Mouse (Mus musculus): ENCODE data around the gene H2-M5. TPM values are rescaled to one million over a fixed set of nuclear protein-coding genes. Genes with fewer than 3 reads are reported as not detected.
"Not testable (repeated sequence)": the region's sequence is repeated elsewhere in the genome, so short reads cannot be mapped to it uniquely, and the experiment has no call there.

Gene H2-M5
- total RNA-seq, 4 experiments from 2014 or later, result 0.44 to 1.6 (median 0.97) TPM

DNA sequence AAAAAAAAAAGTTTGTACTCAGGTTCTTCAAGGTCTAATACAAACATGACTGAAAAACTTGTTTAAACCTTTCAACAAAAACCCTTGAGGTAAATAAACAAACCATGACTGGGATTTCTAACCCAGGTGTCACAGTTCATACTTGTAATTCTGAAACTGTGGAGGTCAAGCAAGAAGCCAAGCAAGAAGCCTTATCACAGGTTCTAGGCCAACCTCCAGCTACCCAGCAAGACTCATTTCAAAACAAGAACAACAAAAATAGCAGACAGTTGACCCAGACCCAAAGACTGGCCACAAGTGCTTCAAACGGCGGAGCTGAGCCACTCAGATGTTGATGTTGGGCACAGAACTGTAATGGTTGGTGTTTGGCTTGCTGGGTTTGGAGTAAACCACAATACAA lies 5.2 kb upstream of the H2-M5 start:
- DNase-seq (ENCODE audit: low spot score in 2 of 2), result no peak

DNA sequence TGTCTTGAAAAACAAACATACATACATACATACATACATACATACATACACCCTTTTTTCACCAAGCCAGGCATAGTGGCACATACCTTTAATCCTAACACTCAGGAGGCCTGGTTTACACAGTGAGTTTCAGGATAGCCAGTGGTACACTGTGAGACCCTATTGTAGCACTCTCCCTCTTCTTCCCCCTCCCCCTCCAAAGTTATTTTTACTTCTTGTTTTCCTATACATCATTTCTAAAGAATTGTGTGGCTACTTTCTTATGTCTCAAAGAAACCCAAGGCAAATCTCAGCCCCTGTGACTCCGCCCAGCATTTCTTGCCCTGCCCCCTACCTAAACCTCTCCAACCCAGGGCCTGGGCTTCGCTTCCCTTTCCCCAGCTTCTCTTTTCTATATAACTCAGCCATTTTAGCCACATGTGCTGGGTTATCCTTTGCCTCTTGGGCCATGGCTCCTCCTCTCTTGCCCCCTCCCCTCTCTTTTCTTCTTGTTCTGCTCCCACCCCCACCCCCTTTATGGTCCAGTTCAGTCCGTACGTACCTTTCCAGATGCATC lies 4.5 kb upstream of the H2-M5 start:
- no peak for DNase-seq (ENCODE audit: low spot score in 2 of 2)

DNA sequence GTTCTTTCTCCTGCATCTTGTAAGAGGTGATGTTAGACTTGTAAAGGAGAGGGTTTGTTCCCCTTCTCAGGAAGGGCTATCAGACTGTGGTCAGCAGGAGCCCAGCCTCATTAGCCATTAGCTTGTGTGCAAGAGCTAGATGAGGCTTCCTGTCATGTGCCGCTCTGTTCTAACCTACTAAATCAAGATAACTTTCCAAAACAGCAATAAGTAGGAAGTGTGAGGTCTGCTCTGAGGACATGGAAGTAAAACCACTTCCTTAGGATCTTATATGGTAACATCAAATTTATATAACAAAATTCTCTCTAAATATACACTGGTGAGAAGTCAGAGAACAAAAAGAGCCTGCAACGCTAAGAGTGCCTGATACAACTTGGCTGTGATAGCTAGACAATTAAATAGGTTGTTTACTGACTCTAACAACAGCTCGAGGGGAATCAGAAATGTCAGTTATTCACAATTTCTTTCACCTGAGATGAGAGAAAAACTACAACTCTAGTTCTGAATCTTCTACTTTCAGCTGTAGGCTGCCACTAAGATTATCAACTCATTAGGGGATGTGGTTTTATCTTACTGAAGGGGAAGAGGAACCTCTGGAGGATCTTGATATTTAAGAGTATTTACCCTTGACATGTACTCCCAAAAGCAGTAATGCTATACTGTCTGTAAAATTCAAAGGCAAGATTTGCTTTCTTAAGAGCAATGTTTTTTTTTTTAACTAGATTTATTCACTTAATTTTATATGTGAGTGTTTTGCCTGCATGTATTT lies 3.2 kb upstream of the H2-M5 start:
- no peak for DNase-seq (ENCODE audit: low spot score in 2 of 2)

DNA sequence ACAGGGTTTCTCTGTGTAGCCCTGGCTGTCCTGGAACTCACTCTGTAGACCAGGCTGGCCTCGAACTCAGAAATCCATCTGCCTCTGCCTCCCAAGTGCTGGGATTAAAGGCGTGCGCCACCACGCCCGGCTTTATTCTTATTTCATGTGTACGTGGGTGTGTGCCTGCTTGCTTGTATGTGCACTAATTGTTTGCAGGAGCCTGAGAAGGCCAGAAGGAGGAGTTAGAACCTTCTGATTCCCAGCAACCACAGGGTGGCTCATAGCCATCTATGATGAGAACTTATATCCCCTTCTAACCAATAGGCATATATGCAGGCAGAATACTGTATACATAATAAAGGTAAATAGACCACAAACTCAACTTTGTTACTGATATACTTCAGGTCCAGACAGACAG lies 1.3 kb upstream of the H2-M5 start:
- not testable (repeated sequence) for DNase-seq (ENCODE audit: low spot score in 2 of 2)

DNA sequence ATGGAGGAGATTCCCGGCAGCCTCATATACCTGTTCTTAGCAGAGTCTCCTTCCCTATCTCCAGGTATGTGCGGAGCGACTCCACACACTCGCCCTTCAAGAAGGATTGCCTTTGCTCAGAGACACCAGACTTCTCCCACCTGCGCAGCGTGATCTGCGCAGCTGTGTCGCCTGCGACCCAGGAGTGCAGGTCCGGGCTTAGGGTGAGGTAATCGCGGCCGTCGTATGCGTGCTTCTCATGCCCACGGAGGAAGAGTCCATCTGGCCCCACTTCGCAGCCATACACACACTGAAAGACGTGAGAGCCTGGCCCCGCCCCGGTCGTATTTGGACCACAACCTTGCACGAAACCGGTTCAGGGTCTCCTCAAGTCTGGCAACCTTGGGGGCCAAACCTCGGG lies 862 bp downstream of the H2-M5 start:
- no peak for DNase-seq (ENCODE audit: low spot score in 2 of 2)

DNA sequence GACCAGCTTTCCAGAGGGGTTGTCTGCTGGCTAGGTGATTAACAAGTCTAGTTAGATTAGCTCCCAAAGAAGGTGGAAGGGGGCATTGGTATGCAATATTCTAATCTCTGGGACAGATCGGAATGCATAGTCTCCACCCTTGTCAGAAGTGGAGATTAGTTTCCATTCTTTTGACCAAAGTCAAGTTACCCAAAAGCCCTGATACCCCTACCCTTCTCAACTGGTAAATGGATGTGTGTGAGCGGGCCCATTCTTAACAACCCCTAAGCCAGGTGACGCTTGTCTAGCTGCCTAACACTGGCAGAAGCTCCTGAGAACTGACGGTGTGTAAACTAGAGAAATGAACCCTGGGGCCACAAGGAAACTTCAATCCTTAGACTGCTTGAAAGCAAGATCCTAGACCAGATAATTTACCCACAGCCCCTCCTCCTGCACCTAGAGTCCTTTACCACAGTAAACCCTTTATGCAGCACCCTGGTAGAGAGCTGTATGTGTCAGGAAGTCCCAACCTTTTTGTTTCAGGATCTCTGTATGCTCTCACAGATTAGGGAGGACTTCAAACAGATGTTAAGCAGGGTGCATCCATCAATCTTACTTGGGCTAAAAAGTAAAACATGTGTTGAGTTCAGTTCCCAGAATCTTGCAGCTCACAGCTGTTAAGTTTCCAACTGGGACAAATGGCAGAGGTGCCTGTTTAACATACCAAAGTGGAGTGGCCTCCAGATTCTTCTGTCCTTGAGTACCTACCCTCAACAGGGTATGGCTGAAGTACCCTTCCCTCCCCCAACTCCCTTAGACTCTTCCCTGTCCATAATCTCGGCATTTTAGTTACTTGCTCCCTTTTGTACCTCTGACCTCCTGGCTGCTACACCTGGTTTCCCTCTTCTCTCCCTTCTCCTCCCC lies 6.8 kb downstream of the H2-M5 start:
- no peak for DNase-seq (ENCODE audit: low spot score in 2 of 2)

DNA sequence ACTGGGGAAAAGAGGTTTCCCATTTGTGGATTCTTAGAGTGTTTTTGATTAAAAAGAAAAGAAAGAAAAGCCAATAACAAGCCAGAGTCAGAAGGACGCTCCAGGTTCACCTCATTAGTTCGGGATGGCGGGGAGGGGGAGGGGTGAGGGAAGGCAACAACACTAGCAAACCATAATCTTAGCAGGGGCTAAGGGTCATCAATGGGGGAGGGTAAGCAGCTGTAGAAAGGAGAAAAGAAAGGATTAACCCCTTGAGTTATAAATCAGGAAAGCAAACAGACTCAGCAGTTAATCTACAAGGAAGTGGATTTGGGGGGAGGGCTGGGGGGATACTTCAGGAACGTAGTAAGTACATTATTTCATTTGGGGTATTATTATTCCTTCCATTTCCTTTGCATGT lies 7.5 kb downstream of the H2-M5 start:
- DNase-seq (ENCODE audit: low spot score in 2 of 2), result no peak

DNA sequence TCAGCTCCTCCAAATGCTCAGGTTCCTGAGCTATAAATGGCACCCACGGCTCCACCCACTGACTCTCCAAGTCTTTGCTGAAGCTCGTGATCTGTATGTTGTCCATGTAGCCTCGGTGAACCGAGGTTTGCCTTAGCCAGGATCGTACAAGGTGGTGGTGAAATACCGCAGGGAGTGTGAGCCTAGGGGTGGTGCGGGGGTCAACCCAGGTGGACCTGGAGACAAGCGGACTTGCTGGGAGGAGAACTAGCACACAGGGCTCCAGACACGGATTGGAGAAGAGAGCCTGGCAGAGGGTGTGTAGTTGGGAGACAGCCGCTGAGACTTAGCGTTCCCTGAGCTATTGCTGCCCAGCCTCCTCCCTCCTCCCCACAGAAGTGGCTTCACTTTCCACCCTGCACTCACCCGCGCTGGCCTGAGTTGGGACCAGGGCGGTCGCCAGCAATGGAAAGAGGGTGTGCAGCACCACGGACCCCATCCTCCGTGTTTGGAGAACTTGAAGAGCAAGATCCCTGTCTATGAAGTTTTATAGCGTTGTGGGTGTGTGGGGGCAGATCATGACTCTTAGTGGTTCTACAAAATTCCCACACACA lies 8.0 kb downstream of the H2-M5 start, which contains the start of gene 2410137M14Rik:
2410137M14Rik (minus strand) TSS at position 17 of the 593 bp plus-strand sequence.
- DNase-seq (ENCODE audit: low spot score in 2 of 2), result peak; percentile 27 to 37

DNA sequence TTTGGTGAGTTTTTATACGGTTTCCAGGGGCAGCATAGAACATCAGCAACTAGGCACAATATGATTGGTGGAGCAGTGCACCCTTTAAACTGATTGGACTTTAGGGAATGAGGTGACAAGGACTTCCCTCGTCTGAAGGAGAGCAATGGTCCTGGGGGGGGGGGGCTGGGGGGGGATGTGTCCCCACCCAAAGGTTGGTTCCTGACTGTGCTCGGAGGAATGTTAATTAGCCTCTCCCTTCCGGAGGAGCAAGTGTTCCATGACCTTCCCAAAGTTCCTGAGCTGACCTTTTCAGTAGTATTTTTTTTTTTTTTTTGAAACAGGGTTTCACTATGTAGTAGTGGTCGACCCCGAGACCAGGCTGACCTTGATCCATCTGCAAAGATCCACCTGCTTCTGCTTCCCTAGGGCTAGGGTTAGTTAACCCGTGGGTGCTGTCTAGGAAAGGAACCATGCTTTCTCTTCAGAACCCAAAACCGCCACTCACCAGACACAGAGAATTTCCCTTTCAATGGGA lies 16.0 kb downstream of the H2-M5 start:
- no peak for DNase-seq (ENCODE audit: low spot score in 2 of 2)

DNA sequence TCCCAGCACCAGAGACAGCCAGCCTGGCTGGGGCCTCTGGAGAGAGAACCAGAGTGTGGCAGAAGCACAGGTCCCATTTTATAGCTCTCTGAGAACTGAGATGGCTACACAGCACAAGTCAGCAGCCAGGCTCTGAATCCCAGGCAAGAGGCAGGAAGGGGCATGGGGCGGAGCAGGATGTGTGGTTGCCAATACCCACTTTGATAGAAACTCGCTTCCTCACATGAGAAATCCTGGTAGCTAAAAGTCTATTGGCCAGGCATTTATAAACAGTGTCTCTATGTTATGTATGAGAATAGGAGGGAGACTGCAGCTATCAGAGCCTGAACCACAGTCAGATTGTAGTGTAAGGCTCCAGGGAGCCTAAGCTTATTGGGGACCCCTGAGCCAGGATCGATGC lies 16.5 kb downstream of the H2-M5 start:
- no peak for DNase-seq (ENCODE audit: low spot score in 2 of 2)

DNA sequence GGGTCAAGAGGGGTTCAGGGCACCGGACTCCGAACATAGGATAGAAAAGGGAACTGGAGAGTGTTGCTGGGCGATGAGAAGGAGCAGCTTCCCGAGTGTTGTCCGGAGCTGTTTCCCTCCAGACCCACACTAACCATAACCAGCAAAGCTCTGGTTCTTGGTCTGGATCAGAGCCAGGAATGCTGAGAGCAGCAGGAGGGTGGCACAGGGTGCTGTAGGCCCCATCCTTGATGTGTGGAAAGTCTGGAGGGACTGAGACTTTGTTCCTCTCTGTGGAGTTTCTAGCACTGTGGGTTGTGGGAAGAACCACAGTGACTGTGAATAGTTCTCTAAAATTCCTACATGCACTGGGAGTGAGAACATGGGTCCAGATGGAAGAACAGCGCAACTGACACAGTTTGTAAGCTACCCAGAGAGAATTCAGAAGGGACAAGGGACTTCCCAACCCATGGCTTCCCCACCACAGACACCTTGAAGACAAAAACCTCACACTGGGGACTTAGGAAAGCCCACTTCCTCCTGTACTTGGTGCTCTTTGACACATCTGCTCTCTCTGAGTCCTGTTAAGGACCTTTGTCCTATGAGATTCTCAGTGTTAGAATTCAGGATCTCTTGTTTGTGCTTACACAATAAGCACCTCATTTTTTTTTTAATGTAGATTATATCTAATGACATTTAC lies 18.0 kb downstream of the H2-M5 start:
- DNase-seq (ENCODE audit: low spot score in 2 of 2), result no peak

DNA sequence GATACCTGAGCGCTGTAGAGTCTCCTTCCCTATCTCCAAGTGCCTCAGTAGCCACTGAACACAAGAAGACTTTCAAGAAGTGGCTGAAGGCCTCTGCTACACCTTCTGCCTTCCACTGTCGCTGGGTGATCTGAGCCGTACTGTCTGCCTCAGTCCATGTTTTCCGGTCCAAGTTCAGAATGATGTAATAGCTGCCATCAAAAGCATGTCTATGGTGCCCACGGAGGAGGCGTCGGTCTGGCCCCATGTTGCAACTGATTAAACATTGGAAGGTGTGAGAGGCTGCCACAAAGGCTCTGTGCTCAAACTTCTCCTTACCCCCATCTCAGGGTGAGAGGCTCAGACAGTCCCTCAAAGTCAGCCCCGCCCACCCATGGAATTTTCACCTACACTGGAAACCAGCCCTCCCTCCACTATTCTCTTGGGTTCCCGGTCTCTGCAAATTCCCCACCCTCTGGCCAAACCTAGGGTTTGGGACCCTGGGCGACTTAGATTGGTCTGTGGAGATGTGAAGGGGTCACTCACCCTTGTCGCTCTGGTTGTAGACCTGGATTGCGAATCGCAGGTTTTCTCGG lies 18.9 kb downstream of the H2-M5 start:
- no peak for DNase-seq (ENCODE audit: low spot score in 2 of 2)

DNA sequence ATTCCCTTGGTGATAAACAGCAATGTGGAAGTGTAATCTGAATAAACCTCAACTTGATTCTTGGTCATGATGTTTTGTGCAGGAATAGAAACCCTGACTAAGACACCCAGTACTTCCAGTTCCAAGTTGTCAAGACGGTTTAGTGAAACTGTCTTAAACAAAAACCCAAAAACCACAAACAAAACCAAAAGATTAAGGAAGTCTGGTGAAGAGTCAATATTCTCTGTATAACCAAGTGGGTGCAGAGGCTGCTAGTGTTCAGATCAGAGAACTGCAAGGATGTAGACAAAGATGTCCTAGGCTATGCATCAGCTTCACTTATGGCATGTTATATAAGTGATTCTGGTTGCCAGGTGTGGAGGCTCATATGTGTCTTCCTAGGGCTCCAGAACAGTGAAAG lies 22.5 kb downstream of the H2-M5 start:
- no peak for DNase-seq (ENCODE audit: low spot score in 2 of 2)

DNA sequence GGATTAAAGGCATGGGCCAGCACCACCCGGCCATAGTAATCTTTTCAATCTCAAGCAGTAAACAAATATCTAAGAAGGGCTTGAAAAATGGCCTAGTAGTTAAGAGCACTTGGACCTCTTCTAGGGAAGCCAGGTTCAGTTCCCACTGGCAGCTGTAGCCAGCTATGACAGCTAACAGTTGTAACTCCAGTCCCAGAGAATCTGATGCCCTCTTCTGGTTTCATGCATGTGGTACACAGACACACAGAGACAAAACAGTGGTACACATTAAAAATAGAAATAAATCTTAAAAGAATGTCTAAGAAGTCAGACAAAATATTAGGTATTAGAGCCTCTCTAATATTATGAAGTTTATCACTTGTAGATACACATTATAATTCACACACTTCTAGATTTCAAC lies 28.2 kb downstream of the H2-M5 start:
- no peak for DNase-seq (ENCODE audit: low spot score in 2 of 2)

DNA sequence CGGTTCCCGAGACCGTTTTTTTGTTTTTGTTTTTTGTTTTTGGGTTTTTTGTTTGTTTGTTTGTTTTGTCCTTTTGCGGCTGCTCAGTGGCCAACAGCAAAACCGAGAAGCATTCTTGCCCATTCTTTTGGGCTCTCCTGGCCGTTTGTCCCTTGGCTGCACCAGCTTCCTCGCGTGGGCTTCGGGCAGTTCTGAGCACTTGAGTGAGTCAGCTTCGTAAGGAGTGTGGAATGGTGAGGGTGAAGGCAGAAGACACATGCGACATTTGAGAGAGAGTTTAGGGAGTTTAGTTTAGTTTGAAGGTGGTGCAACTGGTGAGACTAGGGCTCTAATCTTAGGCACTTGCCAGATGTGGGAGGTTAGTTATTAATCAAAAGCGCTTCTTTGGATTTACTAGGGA lies 30.5 kb downstream of the H2-M5 start:
- DNase-seq (ENCODE audit: low spot score in 2 of 2), result no peak

DNA sequence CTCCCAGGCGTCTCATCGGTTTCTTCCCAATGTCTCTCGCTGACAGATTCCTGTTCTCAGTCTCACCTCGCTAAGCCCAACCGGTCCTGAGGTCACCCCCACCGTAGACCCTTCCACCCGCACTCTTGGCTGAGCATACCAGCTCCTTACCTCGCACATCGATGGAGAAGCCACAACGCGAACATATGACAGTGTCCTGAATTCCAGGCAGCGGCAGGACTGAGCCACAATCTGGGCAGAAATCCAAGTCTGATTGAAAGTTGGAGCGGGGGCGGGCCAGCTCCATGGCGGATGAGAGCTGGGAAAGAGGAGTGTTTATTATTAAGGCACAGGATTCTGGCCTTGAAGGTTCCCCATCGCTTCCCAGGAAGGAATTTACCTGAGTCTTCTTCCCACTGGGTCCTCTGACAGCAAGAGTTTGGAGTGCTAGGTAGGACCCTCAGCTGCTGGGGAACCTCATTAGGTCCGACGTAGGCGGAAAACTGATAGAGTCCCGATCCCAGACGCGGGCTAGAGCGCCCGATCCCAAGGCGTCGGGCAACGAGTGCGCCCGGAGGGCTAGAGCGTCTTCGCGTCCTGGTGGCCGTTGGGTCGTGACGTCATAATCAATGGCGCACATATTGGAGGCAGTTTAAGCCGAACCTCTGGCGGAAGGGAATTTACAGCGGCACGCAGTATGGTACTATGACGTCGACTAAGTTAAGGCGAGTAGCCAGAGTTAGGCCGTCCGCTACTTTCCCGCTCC lies 31.2 kb downstream of the H2-M5 start, which contains the start of the genes Znrd1 and Znrd1as:
Znrd1 (minus strand) TSS at position 561 of the 745 bp plus-strand sequence.
Znrd1as (plus strand) TSS at position 594 of the 745 bp plus-strand sequence.
- peak; percentile 91 to 96 for DNase-seq (ENCODE audit: low spot score in 2 of 2)

DNA sequence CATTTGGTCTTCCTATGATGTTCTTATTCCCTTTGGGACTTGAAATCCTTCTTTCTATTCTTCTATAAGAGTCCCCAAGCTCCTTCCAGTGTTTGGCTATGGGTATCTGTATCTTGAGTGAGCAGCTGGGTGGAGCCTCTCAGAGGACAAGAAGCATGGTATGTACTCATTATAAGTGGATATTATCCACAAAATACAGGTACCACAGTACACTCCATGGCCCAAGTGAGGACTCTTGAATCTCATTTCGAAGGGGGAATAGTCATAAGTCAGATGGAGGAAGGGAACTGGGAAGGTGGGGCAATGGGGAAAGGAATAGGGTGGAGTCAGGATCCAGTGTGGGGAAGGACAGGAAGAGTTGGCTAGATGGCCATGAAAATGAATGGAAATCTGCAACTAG lies 36.3 kb downstream of the H2-M5 start:
- no peak for DNase-seq (ENCODE audit: low spot score in 2 of 2)

DNA sequence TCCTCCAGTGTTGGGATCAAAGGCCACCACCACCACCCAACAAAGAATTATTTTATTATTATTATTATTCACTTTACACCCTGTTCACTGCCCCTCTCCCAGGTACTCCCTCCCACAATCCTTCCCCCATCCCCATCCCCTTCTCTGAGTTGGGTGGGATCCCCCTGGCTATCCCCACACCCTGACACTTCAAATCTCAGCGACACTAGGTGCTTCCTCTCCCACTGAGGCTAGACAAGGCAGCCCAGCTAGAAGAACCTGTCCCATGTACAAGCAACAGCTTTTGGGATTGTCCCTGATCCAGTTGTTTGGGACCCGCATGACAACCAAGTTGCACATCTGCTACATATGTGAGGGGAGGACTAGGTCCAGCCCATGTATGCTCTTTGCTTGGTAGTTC lies 36.7 kb downstream of the H2-M5 start:
- no peak for DNase-seq (ENCODE audit: low spot score in 2 of 2)

All from left cerebral cortex, adult 8-10 months (tissue).